Mouse (Mus musculus) heart, embryonic 13.5 days (tissue): ENCODE measurements around the gene Zfp786. TPM values are rescaled to one million over a fixed set of nuclear protein-coding genes. Genes with fewer than 3 reads are reported as not detected.

Experiments
- ATAC-seq: fragments of 200-750 bp; cut with Nextera tagmentation; 2 replicates; pipeline ENCODE4 v1.8.0; 2017; ENCODE audit warnings: moderate TSS enrichment; ENCODE audit not compliant: insufficient number of reproducible peaks, low FRiP score, low TSS enrichment; ENCODE audit errors: extremely low read depth
- H3K27ac ChIP-seq: fragments of 300-500 bp; sonication (generic); replicated peaks from 2 replicates; pipeline ENCODE4 v1.5.1; 2015; ENCODE audit warnings: moderate library complexity, mild to moderate bottlenecking, inconsistent platforms
- H3K27me3 ChIP-seq: fragments of 300-500 bp; sonication (generic); replicated peaks from 2 replicates; pipeline ENCODE4 v1.6.1; 2015; ENCODE audit warnings: mild to moderate bottlenecking, inconsistent platforms
- H3K36me3 ChIP-seq: fragments of 300-500 bp; sonication (generic); 2 replicates; pipeline ENCODE4 v1.6.1; 2015; ENCODE audit warnings: mild to moderate bottlenecking, inconsistent platforms
- H3K4me1 ChIP-seq: fragments of 300-500 bp; sonication (generic); 2 replicates; pipeline ENCODE4 v1.6.1; 2015; ENCODE audit warnings: inconsistent platforms
- H3K4me2 ChIP-seq: fragments of 300-500 bp; sonication (generic); 2 replicates; pipeline ENCODE4 v1.6.1; 2015; ENCODE audit warnings: inconsistent platforms, mild to moderate bottlenecking, moderate library complexity
- H3K4me3 ChIP-seq: fragments of 300-500 bp; sonication (generic); 2 replicates; pipeline ENCODE4 v1.5.1; 2015; ENCODE audit warnings: moderate library complexity, mild to moderate bottlenecking, inconsistent platforms
- H3K9ac ChIP-seq: fragments of 300-500 bp; sonication (generic); 2 replicates; pipeline ENCODE4 v1.6.1; 2015; ENCODE audit warnings: inconsistent platforms, mild to moderate bottlenecking, moderate library complexity
- H3K9me3 ChIP-seq: fragments of 300-500 bp; sonication (generic); 2 replicates; pipeline ENCODE4 v1.6.1; 2016; ENCODE audit warnings: inconsistent platforms
- WGBS: fragments of 180-500 bp; shearing (Covaris S2); methylation state at CpG from one replicate; pipeline ENCODE4 v1.1.7; 2015; ENCODE audit warnings: mixed read lengths; 5-methylcytosine and 5-hydroxymethylcytosine counted together
- polyA plus RNA-seq: library from polyadenylated mRNA; unstranded; fragments of >200 nt; fragmentation: Nextera tagmentation; extraction: Ambion mirVana; gene quantifications from 2 replicates; pipeline ENCODE4 v1.2.1, GENCODE M21; 2015

Gene Zfp786
- polyA plus RNA-seq, 1 experiment from 2014 or later, result 1.2 TPM

DNA sequence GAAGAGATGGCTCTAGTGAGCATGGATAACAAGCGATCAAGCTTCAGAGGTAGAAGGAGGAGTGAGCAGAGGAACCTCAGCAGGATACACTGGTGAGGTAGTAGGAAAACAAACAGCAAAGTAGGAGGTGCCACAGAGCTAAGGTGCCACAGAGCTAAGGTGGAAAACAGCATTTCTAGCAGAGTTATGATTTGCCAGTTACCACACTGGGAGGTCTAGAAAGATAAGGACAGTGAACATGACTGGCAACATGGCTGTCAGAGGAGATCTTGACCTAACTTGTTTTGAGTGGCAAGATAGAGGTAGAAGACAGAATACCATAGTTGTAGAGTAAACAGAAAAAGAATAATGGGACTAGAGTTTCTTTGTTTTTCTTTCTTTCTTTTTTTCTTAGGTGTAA lies 11.7 kb upstream of the Zfp786 start:
- Histone ChIP-seq H3K9ac (no peak overlapping the region), H3K27ac (no peak overlapping the region), H3K4me3 (no peak overlapping the region), H3K9me3 (no peaks in the 10 kb centered on the region), H3K4me2 (no peak overlapping the region), H3K4me1 (peaks cover 7% of the 10 kb centered on the region), H3K36me3 (peaks cover 9% of the 10 kb centered on the region; the same call in 1 of the 2 replicates), H3K27me3 (peaks cover 5% of the 10 kb centered on the region; the same call in 1 of the 2 replicates)
- 90% methylated on average over 1 of the region's 1 CpGs for WGBS
- no peak for ATAC-seq

DNA sequence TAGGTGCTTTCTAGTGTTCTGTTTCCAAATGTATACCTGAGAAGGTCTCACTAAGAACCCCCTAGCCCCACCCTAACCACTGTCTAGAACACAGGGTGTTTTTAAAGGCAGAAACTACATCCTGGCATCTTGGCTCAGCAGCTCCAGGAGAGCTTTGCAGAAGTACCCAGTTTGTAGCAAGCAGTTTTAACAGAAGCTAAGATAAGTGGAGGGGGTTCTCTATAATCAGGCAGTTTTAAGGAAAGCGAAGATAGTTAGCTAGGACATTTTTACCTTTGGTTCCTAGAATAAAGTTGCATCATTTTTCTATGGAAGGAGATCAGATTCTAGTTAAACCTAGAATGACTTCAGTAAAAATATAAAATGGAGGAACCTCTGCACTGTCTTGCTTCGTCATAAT lies 11.2 kb upstream of the Zfp786 start:
- Histone ChIP-seq H3K36me3 (peaks cover 9% of the 10 kb centered on the region; the same call in 1 of the 2 replicates), H3K9ac (no peak overlapping the region), H3K27ac (no peak overlapping the region), H3K4me3 (no peak overlapping the region), H3K4me1 (peaks cover 11% of the 10 kb centered on the region), H3K27me3 (peaks cover 5% of the 10 kb centered on the region; the same call in 1 of the 2 replicates), H3K9me3 (no peaks in the 10 kb centered on the region), H3K4me2 (no peak overlapping the region)
- ATAC-seq, result no peak
- WGBS, result 84% methylated on average over 2 of the region's 2 CpGs

DNA sequence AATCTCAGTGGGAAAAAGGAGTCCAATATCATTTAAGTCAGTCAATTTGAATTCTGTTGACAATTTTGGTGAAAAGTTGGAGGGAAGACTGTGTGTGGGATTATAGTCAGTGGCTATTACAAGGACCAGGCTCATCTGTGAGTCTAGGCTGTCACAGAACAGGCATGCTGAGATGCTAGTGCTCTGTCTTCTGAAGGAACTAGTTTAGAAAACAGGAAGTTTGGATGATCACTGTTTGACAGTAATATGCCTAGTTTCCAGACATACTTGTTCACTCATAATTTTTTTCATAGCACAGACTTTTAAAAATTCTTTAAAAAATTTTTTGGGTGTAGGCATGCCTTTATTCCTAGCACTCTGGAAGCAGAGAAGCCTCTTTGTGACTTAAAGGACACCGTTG lies 10.4 kb upstream of the Zfp786 start:
- Histone ChIP-seq H3K4me1 (peaks cover 15% of the 10 kb centered on the region), H3K27ac (no peak overlapping the region), H3K36me3 (peaks cover 6% of the 10 kb centered on the region; the same call in 1 of the 2 replicates), H3K4me2 (no peak overlapping the region), H3K27me3 (peaks cover 5% of the 10 kb centered on the region; the same call in 1 of the 2 replicates), H3K9ac (no peak overlapping the region), H3K4me3 (no peak overlapping the region), H3K9me3 (no peaks in the 10 kb centered on the region)
- ATAC-seq, result no peak
- WGBS, result 95% methylated on average over 1 of the region's 1 CpGs

DNA sequence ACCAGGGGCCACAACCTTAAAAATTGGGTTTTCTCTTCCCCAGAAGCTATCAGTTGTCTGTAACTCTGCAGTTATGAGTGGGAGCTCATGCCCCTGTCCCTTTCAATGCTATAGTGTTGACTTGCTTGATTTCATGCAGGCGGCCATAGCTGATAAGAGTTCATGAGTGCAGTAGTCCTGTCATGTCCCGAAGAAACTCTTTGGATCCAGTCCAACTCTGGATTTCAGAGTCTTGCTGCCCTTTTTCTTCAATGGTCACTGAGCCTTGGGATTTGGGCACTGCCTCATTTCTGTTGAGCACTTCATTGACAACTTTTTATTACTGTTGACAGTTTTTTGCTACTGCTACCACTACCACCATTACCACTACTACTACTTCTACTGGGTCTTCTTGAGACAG lies 7.0 kb upstream of the Zfp786 start:
- Histone ChIP-seq H3K9ac (no peak overlapping the region), H3K9me3 (no peaks in the 10 kb centered on the region), H3K4me3 (no peak overlapping the region), H3K4me2 (peak overlapping the region; percentile 20; the same call in 1 of the 2 replicates), H3K27ac (no peak overlapping the region), H3K4me1 (peaks cover 15% of the 10 kb centered on the region), H3K36me3 (peaks cover 6% of the 10 kb centered on the region; the same call in 1 of the 2 replicates), H3K27me3 (peaks cover 9% of the 10 kb centered on the region; the same call in 1 of the 2 replicates)
- no peak for ATAC-seq
- WGBS, result 25% methylated on average over 2 of the region's 2 CpGs

DNA sequence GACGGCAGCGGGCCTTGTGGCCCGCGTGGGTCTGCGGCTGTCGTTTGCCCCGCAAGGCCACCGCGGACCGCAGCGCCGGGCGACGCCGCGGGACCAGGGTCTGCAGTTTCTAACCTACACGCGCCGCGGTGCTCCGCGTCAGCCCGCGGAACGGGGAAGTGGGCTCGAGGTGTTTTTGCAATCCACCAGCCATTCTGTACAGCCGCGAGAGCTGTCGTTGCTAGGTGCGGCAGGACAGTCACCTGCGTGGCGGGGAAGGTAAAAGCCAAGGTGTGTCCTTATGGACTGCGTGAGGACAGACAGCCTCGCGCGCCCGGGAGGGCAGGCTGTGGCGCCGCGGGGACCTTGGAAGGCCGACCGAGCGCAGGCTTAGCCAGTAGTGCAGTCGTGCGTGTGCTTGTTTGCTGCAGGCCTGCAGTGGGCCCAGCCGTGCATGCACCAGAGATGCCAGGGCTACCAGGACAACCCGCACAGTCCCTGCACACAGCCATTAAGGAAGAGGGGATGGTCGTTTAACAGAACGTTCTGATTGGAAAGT lies 5.4 kb upstream of the Zfp786 start:
- no peaks in the 10 kb centered on the region for H3K9me3 ChIP-seq
- peak overlapping the region; percentile 87 for H3K4me3 ChIP-seq
- H3K9ac ChIP-seq, result peak overlapping the region; percentile 94
- WGBS, result under 1% methylated on average over 48 of the region's 49 CpGs
- peak; percentile 62; the same call in 1 of the 2 replicates for ATAC-seq
- H3K4me2 ChIP-seq, result peak overlapping the region; percentile 71
- H3K27ac ChIP-seq, result peak overlapping the region; percentile 93
- no peaks in the 10 kb centered on the region; the same call in 1 of the 2 replicates for H3K36me3 ChIP-seq
- H3K27me3 ChIP-seq, result peaks cover 13% of the 10 kb centered on the region; the same call in 1 of the 2 replicates
- H3K4me1 ChIP-seq, result peaks cover 15% of the 10 kb centered on the region

DNA sequence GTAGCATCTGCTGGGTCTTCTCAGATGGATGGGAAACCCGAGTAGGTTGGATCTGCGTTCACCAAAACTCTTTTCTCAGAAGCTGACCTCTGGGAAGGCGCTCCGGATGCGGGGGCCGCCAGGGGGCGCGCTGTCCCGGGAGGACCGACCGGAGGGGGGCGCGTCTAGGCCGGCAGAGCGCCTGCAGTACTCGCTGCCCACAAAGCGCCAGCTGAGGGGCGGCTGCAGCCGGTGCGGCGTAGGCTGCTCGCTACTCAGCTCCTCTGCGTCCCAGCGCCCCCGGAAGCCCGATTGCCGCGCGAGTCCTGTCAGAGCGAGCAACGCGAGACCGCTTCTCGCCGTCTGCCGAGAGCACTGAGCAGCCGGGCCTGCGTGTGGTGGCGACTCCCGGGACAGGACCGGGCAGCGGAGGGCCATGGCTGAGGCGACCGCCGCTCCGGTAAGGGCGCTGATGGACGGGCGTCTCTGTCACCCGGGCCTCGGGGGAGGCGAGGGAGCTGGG lies 4.9 kb upstream of the Zfp786 start, which contains the start of gene Zfp398:
Gene Zfp398, plus strand, starts transcription at position 180 of the 502 bp plus-strand sequence.
- Histone ChIP-seq H3K36me3 (no peaks in the 10 kb centered on the region; the same call in 1 of the 2 replicates), H3K9me3 (no peaks in the 10 kb centered on the region), H3K4me3 (peak within 1 kb of the TSS; percentile 87), H3K4me1 (peaks cover 18% of the 10 kb centered on the region), H3K9ac (peak within 1 kb of the TSS; percentile 94), H3K4me2 (peak within 1 kb of the TSS; percentile 71), H3K27me3 (peaks cover 13% of the 10 kb centered on the region; the same call in 1 of the 2 replicates), H3K27ac (peak within 1 kb of the TSS; percentile 93)
- ATAC-seq, result peak; percentile 90
- WGBS, result under 1% methylated on average over 51 of the region's 52 CpGs

DNA sequence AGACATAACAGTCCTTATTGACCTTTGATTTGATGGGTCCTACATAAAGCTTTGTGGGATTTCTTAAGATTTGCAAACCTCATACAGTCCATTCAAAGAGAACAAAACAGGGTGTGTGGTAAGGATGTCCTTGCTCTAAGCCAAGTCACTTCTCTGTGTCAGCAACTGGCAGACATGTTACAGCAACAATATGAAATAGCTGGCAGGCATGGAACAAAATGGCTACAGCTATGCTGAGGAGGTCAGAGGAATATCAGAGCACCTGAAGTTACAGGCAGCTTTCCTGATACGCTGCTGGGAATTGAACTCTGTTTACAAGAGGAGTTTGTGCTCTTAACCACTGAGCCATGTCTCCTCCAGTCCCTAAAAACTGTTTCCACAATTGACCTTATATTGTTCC lies 1.6 kb upstream of the Zfp786 start:
- no peak overlapping the region for H3K4me2 ChIP-seq
- H3K4me1 ChIP-seq, result peaks cover 15% of the 10 kb centered on the region
- no peak for ATAC-seq
- no peaks in the 10 kb centered on the region for H3K9me3 ChIP-seq
- no peak overlapping the region for H3K27ac ChIP-seq
- no peaks in the 10 kb centered on the region for H3K36me3 ChIP-seq
- no peak overlapping the region for H3K4me3 ChIP-seq
- H3K27me3 ChIP-seq, result 0 out of 2 replicates have a peak, but pooled peaks cover 8% of the 10 kb centered on the region
- no peak overlapping the region for H3K9ac ChIP-seq
- WGBS, result 80% methylated on average over 1 of the region's 1 CpGs

DNA sequence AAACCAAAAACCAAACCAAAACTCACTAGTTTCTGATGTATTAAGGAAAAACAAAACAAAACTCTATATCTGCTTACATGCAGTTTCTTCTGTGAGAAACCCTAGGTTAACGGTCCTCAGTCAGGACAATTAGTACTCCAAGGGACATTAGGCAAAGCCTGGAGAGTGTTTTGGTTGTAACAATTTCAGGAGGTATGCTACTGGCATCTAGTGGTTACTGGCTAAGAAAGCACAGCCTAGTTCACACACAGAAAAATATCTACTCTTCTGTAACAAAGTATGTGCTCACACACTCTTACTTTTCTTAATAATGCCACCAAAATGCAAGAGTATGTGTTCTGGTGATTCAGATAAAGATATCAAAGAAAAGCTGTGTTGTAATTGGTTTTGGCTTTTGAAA lies 1.7 kb downstream of the Zfp786 start:
- H3K4me1 ChIP-seq, result peaks cover 8% of the 10 kb centered on the region
- no peak overlapping the region for H3K4me3 ChIP-seq
- WGBS, result 39% methylated on average over 1 of the region's 1 CpGs
- H3K27ac ChIP-seq, result no peak overlapping the region
- no peak overlapping the region; the same call in 1 of the 2 replicates for H3K4me2 ChIP-seq
- H3K9ac ChIP-seq, result no peak overlapping the region
- H3K9me3 ChIP-seq, result no peaks in the 10 kb centered on the region
- H3K27me3 ChIP-seq, result 0 out of 2 replicates have a peak, but pooled peaks cover 8% of the 10 kb centered on the region
- peaks cover 6% of the 10 kb centered on the region; the same call in 1 of the 2 replicates for H3K36me3 ChIP-seq
- ATAC-seq, result no peak

DNA sequence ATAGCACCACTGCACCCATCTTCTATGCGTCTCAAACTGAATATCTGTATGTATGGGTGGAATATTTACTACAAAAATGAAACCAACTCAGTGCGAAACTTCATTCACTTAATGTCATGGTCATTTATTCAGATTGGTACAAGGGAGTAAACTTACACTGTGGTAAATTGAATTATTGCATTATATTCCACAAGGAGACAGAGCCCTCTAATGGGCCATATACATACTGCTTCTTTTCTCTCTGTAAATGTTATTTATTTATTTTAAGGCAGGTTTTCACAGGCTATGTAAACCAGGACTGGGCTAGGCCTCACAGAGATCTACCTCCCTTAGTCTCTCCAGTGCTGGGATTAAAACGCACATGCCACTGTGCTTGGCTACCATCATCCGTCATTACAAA lies 3.2 kb downstream of the Zfp786 start:
- Histone ChIP-seq H3K9me3 (no peaks in the 10 kb centered on the region), H3K9ac (no peak overlapping the region), H3K36me3 (peaks cover 10% of the 10 kb centered on the region; the same call in 1 of the 2 replicates), H3K27me3 (0 out of 2 replicates have a peak, but pooled peaks cover 4% of the 10 kb centered on the region), H3K4me3 (no peak overlapping the region), H3K4me1 (peaks cover 8% of the 10 kb centered on the region), H3K4me2 (no peak overlapping the region), H3K27ac (no peak overlapping the region)
- ATAC-seq, result no peak
- 83% methylated on average over 4 of the region's 4 CpGs for WGBS

DNA sequence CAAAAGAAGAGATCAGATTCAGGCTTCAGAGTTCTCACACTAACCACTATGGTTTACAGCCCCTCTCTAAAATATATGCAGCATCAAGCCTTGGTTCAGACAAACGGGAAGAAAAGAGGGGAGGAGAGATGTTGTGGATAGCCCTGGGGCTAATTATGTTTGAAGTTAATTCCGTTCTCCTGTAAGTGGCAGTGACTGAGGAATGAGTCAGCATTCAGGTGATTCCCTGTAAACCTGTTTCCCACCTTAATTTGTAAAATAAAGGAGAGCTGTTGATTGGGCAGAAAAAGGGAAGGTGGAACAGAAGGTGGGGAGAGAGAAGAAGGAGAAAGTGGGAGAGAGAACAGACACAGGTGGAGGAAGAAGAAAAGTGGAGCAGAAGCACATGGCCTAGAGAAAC lies 6.4 kb downstream of the Zfp786 start:
- Histone ChIP-seq H3K4me1 (no peaks in the 10 kb centered on the region), H3K27ac (no peak overlapping the region), H3K4me2 (no peak overlapping the region), H3K9me3 (no peaks in the 10 kb centered on the region), H3K9ac (no peak overlapping the region), H3K4me3 (no peak overlapping the region), H3K27me3 (no peaks in the 10 kb centered on the region), H3K36me3 (peaks cover 26% of the 10 kb centered on the region; the same call in 1 of the 2 replicates)
- WGBS, result 56% methylated on average over 2 of the region's 2 CpGs
- ATAC-seq, result no peak

DNA sequence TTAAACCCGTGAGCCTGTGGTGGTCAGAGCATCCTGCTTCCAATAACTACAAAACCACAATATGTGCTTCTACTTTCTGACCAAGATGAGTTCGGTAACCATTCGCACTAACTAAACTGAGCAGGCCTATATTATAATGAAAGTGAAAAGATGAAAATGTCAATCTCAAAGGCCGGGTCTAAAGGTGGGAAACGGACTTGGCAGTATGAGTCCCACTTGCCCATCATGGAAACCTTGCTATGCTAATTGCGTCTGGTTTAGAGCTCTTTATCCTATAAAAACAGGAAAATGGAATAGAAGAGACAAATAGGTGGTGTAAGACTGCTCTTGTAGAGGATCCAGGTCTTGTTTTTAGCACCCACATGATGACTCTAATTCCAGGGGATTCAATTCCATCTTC lies 8.9 kb downstream of the Zfp786 start:
- WGBS, result 83% methylated on average over 6 of the region's 6 CpGs
- no peak overlapping the region for H3K4me2 ChIP-seq
- no peaks in the 10 kb centered on the region for H3K27me3 ChIP-seq
- H3K9me3 ChIP-seq, result no peaks in the 10 kb centered on the region
- H3K4me1 ChIP-seq, result no peaks in the 10 kb centered on the region
- ATAC-seq, result no peak
- H3K4me3 ChIP-seq, result no peak overlapping the region
- no peak overlapping the region for H3K9ac ChIP-seq
- H3K36me3 ChIP-seq, result peaks cover 26% of the 10 kb centered on the region; the same call in 1 of the 2 replicates
- no peak overlapping the region for H3K27ac ChIP-seq
